Mouse (Mus musculus): ENCODE results near the gene H3f3a.

GRCm38 (mm10) chr1:180848511-180849241 lies 34.9 kb upstream of the H3f3a start:
- TF ChIP-seq CTCF (IDR thresholded peaks at IDR 0.05; ENCODE audit: extremely low read depth, insufficient read depth, low read length) (no peak), POLR2A (IDR thresholded peaks at IDR 0.05; ENCODE audit: extremely low read depth, insufficient read depth, low read length) (no peak)
